Mouse (Mus musculus) kidney, adult 9 months (tissue): Measurements from ENCODE around the gene Qars.

ENCODE experiments used
- DNase-seq: peaks from one replicate; pipeline ENCODE4 v3.0.0; 2022

Gene Qars

DNA sequence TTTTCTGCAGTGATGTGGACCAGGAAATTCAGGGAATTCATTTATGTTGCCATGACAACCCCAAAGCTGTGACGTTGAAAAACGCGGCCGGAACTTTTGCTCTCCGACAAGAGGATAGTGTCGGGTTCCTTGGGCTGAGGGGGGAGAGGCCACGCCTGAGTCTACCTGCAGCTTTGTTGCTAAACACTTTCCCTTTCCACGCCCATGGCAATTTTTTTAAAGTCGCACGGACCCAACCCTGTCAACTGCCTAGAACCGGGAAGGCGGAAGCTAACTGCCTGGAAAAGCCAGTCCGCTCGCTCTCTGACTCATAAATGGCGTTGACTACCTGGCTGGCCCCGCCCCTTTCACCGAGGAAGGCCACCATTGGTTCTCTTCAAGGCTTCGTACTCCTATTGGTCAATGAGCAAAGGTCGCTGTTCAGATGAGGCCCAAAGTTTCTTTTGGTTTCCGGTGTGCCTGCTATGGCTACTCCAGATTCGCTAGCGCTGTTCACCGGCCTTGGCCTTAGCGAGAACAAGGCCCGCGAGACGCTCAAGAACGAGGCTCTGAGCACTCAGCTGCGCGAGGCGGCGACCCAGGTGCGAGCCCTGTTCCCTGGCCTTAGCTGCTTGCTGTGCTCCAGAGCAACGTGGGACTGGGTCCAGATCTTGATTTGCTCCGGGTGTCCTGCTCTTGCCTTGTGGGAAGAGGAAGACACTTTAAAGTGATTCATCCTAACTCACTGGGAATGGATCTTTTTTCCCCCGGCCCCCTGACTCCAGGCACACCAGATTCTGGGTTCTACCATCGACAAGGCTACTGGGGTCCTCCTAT, at the start of gene Qars:
Qars (plus strand) TSS at position 88 of the 816 bp plus-strand sequence.
- DNase-seq: peak; percentile 99

DNA sequence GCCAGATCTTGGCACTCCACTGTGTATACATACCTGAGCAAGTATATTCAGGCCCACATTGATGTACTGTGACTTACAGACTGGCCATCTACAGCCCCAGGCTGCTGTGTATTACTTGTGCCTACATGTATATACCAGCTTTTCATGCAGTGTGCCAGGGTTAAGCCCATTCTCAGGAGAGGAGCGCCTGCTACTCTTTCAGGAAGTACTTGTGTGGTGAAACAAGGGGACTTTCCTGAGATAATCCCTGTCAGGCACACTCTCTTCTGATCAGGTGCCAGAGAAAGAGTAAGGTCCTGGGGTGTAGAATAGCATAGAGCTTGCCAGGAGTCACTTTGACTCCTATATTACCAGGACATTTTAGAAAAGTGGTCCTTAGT, 47.6 kb upstream of the Qars start:
- DNase-seq: no peak

DNA sequence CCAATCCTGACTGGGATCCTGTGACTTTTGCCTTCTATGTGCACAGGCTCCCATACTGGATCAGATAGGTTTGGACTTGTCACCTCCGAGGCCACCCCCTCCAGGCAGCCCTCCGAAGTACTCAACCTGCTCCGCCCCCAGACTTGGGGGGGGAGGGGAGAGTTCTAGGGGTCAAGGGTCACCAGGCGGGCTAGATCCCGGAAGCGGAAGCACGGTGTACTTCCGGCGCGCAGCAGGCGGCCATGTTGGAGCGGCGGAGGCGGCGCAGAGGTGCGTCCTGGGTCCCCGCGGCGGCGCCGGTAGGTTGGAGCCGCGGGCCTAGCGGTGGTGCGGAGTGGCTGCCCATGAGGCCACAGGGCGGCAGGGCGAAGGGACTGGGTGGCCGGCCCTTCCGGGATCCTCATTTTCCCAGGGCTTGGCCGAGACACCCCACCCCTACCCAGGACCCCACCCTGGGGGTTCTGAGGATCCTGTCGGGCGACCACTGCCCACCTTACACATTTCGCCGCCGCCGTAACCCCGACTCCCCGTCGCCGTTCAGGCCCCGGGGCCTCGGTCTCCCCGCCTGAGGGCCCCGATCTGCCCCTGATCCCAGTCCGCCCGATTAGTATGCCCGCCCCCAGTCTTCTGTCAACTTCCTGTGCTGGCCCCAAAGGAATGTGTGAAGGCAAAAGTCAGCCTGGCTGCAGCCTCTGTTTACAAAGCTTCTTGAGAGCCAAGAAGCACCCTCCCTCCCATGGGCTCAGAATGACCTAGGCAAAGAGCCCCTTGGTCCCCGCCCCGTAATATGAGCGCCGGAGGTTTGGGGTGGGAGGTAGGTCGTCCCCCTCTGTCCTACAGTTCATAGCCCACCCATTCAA, 47.0 kb upstream of the Qars start, which contains the start of gene Ccdc71:
Ccdc71 (plus strand) TSS at position 209 of the 860 bp plus-strand sequence.
- DNase-seq: peak; percentile 88

DNA sequence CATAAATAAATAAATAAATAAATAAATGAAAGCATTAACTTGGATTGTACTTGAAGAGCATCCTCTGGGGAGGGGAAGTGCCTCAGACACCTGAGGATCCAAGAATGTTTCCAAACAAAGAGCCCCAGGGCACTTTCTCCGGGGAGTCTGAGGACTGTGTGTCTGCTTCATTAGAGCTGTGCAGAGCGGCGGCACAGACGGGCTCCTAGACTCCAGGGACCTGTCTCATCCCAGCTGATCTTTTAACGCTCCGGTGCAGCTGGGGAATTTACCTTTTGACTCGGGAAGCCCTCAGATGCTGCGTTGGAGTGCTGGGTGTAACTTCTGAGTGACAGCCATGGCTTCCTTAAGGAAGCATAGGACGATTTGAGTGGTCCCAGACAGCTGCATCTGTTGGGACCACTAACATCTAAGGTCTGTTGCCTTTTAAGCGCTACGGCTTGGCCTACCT, 46.3 kb upstream of the Qars start, which contains the start of gene Klhdc8b:
Klhdc8b (minus strand) TSS at position 401 of the 451 bp plus-strand sequence.
- DNase-seq: peak; percentile 32

DNA sequence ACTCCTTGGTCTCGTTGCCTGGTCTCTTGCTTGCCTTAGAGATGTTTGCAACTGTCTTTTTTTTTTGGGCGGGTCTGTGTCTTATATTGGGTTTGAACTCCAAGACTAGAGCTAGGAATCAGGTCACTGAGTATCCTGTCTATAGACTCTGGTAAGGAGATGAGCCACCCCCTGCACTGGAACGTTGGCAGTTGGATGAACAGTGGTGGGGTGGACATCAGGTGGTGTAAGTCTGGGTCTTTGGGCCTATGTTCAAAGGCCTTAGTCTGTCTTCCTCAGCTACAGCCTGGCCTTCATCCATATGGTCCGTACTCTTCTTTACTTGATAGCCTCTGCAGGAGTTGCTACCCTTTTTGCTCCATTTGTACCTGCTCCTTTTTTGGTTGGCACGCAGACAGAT, 45.8 kb upstream of the Qars start:
- no peak for DNase-seq

DNA sequence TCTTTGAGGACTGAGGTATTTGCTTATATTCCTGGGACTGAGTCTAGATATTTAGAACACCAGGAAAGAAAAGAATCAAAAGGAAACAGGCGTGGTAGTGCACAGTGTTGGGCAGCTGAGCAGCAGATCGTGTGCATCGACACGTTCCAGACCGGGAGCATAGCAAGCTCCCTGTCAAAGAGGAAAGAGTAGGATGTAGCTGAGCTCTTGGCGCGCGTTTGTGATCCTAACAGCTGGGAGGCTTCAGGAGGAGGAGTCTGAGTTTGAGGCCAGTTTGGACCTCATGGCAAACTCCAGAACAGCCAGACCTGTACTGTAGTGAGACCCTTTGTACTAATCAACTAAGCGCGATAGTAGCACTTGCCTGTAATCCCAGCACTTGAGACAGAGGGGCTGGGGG, 45.3 kb upstream of the Qars start:
- DNase-seq: no peak

DNA sequence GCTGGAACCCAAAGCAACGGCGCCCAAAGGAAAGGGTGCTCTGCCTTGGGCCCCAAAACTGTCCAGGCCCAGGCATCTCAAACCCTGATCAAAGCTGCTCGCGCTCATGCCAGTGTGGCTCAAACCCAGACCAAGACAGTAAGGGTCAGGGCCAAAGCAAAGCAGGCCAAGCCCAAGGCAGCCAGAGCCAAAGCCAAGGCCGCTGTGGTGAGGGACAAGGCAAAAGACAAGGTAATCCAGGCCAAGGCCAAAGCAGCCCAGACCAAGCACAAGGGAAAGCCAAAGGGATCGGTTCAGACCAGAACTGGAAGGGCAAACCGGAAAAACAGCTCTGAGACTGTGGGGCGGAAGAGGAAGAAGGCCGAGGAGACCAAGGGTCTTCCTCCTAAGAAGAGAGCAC, 43.8 kb upstream of the Qars start:
- DNase-seq: no peak

DNA sequence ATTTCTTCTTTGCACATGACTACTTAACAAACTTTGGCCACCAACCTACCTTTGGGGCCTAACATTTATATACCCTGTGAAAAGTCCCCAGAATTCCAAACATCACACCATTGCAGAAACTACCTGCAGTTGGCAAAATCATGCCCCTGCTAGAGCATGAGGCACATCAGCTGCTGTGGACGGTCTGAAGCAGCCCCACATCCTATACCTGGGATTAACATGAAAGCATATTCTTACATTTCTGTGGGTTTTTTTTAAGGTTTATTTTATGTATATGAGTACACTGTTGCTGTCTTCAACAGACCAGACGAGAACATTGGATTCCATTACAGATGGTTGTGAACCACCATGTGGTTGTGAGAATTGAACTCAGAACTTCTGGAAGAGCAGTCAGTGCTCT, 41.3 kb upstream of the Qars start:
- no peak for DNase-seq

DNA sequence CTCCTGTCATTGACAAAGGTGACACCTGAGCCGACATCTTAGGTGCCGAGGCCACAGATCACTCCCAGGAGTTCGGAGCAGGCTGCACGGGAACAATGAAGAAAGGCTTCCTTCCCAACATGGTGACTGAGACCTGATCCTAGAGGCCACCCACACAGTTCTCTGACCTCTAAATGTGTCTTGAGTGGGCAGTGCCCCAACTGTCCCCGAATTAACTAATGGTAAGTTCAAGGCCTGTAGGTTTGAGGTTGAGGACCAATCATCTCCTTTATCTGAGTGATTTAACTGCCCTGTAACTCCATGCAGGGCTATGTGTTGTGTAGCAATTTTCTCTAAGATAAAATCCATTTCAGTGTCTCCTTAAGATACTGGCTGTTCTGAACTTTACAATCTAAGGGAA, 38.1 kb upstream of the Qars start:
- DNase-seq: no peak

DNA sequence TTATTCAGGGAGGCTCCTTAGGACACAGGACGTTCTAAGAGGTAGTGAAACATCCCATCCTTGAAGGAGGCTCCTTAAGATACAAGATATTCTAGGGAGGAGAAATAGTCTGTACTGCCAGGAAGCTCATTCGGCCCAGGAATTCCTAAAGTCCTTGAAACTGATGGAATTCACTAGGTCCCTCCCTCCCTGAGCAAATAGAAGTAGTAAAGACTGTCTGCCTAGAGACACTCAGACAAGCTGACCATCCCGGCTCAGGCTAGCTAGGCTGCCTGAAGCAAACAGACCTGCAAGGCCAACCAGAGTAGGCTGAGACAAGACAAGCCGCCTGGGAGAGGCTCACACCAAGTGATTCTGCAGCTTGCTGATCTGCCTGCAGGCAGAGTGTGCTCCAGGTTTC, 37.7 kb upstream of the Qars start:
- DNase-seq: no peak

DNA sequence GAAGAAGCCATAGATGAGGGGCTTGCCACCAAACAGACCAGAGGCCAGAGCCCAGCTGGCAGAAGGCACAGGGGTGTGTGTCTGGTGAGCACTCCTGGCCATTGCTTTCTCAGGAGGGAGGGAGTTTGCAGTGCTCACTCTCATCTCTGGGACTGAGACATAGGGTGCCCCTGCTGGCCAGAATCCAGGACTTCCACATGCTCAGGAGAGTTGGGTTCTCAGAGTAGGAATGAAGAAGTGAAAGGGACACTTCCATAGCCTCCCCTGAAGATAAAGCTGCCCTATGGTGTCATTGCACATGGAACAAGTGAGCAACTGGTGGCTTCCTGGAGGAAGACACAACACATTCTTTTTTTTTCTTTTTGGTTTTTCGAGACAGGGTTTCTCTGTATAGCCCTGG, 33.0 kb upstream of the Qars start:
- no peak for DNase-seq

DNA sequence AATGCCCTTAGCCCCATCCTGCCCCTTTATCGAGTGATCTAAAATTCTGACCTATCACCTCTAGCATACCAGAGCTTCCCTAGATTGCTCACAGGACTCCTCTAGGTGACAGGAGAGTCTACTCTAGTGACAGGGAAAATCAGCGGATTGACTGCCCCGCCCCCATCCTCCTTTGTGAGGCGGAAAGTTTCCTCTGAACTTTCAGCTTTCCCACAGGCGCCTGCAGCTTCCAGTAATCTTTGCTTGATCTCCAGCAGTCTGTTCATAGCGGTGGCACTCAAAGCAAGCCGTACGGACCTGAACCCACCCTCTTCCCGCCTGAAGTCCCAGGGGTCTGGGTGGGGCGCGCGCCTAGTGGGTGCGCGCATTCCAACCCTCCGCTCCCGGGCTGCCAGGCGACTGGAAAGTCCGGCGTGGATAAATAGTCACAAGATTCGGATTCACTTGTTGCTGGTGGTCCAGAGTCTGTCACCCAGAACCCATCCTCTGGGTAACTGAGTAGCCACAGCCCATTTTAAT, 28.8 kb upstream of the Qars start:
- DNase-seq: peak; percentile 81

DNA sequence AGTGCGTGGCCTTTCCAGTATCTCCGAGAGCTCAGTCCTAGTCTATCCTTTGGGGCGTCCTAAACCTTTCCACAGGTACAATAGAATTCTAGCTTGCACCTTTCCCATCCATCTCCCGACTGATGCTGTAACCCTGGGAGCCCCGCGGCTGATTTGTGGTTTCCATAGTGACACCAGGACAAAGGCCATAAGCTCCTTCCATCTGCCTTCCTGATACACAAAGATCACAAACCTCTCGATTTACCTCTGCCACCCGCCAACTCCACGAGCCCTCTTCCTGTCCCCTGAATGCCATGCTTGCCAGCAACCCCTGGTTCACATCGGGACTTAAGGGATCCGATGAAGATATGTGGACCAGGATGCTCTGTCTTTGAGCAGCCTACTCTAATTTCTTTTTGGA, 28.3 kb upstream of the Qars start:
- DNase-seq: peak; percentile 27

DNA sequence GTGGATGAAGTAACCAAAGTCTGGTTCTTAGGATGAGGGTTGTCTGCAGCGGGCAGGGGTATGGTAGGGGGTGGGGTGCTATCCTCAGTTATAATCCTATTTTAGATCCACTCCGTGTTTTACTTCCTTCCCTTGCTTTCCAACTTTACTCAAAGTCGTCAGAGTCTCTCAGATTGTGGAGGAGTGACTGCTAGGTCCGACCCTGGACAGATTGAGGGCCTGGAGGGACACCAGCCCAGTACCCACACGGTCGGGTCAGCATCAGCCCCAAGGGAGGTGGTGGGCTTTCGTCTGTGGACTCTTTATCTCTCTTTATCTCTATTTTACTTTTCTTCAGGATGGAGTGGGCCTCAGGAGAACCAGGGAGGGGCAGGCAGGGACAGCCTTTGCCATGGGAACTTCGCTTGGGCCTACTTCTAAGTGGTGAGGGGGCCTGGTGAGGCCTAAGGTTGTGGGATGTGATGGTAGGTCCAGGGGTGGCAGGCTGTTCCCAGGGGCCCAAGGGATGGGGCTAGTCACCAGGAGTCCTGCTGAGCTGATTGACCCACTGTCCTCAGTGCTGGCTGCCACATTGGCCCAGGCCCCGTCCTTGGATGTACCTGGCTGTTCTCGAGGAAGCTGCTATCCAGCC, 27.7 kb upstream of the Qars start, which contains the start of gene Lamb2:
Lamb2 (plus strand) TSS at position 16 of the 631 bp plus-strand sequence.
- peak; percentile 74 for DNase-seq

DNA sequence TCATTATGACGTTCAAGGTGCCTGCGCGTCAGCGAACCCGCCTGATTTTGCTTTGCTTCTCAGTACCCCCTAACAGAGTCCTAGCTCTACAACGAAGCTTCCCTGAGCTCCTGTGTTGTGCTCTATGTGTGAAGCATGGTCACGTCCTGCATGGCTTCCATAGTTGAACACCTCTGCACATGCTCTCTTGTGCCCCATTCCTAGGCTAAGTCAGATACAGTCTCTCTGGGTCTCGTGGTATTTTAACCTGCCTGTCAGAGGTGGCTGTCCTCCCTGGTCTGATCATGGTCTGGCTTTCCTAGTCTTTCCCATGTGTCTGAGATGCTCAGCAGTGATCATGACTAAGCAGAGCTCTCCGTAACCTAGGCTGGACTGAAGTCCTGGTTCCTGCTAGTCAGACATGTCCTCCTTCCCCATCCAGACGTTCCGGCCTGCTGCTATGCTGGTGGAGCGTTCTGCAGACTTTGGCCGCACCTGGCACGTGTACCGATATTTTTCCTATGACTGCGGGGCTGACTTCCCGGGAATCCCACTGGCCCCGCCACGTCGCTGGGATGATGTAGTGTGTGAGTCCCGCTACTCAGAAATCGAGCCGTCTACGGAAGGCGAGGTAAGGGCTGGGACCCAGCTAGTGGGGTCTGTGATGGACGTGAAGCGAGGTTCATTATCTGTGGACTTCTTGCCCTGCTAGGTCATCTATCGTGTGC, 26.5 kb upstream of the Qars start:
- DNase-seq: no peak

DNA sequence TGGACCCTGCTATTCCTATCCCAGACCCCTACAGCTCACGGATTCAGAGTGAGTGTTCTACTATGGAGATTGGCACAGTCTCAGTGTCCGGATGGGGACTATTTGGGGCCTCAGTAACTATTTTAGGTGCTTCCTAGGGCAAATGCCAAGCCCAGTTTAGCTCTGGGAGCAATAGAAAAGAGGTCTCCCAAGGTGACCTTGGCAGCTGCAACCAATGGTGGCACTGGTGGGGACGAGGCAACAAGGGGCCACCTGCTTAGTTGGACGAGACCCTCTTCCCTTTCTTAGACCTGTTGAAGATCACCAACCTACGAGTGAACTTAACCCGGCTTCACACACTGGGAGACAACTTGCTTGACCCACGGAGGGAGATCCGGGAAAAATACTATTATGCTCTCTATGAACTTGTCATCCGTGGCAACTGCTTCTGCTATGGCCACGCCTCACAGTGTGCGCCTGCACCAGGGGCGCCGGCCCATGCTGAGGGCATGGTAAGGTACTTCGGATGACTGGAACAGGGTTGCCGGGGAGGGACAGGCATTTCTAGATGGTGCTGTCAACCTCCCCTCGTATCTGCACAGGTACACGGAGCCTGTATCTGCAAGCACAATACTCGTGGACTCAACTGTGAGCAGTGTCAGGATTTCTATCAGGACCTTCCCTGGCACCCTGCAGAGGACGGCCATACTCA, 25.8 kb upstream of the Qars start:
- no peak for DNase-seq

DNA sequence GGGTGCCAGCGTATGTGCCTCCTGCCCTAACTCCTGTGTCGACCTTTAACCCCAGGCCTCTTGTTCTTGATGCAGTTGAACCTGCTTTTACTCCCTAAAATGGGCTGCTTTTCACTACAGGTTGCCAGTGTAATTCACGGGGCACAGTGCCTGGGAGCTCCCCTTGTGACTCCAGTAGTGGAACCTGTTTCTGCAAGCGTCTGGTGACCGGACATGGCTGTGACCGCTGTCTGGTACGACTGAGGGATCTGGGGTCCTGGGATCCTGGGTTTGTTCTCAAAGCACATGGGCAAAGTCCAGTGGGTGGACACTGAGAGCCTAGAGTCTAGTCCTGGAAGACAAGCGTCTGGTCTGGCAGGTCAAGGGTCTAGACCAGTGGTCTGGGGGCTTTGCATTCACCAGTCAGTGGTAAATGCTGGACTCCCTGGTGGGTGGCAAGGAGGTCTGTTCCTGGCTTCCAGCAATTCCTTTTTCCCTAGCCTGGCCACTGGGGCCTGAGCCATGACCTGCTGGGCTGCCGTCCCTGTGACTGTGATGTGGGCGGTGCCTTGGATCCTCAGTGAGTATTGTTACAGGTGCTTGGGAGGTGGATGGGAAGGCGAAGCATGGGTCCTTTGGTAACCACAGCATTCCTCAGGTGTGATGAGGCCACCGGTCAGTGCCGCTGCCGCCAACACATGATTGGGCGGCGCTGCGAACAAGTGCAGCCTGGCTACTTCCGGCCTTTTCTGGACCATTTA, 24.3 kb upstream of the Qars start:
- no peak for DNase-seq

DNA sequence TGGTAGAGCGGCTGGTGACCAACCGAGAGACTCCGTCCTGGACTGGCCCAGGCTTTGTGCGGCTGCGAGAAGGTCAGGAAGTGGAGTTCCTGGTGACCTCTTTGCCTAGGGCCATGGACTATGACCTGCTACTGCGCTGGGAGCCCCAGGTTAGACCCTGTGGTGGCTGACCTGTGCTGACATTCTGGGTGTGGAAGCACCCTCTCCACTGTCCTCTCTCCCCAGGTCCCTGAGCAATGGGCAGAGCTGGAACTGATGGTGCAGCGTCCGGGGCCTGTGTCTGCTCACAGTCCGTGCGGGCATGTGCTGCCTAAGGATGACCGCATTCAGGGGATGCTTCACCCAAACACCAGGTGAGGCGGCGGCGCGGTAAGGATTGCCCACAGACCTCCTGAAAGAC, 23.5 kb upstream of the Qars start:
- no peak for DNase-seq

DNA sequence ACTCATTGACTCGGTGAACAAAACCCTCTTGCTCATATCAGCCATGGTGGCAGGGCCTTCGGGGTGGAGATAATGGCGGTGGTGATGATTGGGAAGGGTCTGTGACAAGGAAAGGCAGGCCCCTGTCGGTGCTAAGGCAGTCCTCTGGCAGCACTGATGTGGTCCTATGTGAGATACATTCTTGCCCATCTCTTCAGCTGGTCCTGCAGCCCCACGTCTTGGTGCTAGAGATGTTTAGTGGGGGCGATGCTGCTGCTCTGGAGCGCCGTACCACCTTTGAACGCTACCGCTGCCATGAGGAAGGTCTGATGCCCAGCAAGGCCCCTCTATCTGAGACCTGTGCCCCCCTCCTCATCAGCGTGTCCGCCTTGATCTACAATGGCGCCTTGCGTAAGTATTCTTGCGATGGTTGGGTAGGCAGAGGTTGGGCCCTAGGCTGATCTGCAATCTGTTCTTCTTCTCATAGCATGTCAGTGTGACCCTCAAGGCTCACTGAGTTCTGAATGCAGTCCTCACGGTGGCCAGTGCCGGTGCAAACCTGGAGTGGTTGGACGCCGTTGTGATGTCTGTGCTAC, 22.1 kb upstream of the Qars start:
- DNase-seq: no peak

DNA sequence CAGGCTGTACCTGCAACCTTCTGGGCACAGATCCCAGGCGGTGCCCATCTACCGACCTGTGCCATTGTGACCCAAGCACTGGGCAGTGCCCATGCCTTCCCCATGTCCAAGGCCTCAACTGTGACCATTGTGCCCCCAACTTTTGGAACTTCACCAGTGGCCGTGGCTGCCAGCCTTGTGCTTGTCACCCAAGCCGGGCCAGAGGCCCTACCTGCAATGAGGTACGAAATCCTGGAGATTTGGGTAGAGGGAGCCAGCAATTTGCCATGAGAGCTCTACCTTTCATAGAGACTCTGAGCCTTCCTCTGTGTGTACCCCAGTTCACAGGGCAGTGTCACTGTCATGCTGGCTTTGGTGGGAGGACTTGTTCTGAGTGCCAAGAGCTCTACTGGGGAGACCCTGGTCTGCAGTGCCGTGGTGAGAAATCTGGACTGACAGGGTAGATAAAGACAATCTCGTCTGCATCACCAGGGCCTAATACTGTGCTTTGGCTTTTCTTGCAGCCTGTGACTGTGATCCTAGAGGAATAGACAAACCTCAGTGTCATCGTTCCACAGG, 20.5 kb upstream of the Qars start:
- no peak for DNase-seq
